Mouse (Mus musculus) lung, adult 18-20 months (tissue): ENCODE data around the gene Dusp13.

Experiments
- DNase-seq, 2 experiments: peaks; one replicate each; pipeline ENCODE4 v3.0.0; 2022; ENCODE audit warnings: mixed read lengths in 2 of 2

The Dusp13 gene

DNA sequence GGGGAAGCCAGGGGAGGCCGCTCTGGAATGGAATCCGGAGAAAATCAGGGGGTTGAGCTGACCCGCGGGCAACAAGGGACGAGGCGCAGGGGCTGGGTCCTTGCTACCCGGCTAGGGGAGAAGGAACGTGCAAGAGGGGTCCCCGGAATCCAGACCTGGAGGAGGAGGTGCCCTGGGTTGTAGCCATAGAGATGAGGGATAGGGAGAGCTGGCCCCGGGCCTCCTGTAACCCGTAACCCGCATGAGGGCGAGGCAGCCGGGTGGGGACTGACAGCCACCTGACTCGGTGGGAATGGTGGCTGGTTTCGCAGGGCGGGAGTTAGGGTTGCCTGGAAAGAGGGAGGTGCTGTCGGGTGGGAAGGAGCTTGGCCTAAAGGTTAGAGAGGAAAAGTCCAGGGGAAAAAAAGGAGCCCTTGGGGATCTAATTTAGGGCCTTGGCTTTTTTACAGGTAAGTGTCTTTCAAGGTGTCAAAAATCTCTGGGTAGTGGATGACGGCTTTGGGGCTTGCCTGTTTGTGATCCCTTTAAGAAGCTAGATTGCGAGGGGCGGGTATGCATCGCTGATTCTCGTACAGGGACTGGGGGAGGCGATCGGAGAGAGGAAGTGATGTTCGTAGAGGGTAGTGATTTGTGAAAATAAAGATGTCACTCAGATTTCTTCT is at the start of gene Dusp13:
Gene Dusp13, minus strand, starts transcription at position 301 of the 662 bp plus-strand sequence.
- peak; percentile 76 to 82 for DNase-seq

DNA sequence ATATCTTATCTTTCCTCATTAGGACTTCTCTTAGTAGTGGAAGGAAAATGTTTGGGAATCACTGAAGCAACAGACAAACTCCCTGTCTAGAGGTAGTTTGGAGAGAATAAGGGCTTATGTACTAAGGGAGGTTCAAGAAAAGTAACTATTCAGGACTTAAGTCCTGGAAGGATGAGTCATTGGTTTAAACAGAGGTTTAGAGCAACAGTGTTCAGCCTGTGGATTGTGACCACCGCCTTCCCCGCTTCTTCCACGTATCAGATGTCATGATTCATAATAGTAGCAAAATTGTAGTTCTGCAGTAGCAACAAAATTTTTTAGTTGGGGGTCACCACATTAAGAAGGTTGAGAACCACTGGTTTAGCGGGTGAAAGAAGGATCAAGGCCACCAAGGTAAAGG is 49.7 kb upstream of the Dusp13 start:
- no peak for DNase-seq

DNA sequence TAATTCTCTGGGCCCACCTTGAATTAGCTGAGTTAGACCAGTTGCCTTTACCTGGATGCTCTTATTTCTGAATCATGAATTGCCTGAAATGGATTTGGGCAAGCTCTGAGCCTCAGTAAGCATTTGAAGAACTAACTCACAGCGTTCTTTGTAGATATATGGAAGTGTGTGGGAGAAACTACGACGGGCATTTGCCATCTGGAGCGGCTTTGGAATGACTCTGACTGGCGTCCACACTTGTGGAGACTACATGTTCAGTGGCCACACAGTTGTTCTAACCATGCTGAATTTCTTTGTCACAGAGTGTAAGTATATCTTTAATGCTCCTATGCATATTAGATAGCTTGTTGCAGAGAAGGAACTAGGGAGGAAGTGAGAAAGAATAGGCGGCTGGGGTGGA is 41.3 kb upstream of the Dusp13 start:
- DNase-seq: no peak

DNA sequence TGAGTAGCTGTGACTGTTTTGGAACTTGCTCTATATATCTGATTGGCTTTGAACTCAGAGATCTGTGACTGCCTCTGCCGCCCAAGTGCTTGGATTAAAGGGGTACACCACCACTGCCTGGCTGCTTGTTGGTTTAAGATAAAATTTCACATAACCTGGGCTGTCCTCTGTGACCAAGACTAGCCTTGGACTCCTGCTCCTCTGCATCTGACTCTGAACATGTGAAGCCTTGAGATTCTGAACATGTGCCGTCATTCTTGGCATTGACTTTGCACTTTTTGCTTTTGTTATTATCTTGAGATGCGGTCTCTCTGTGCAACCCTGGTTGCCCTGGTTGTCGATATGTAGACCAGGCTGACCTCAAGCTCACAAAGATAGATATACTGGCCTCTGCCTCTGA is 40.7 kb upstream of the Dusp13 start:
- no peak for DNase-seq

DNA sequence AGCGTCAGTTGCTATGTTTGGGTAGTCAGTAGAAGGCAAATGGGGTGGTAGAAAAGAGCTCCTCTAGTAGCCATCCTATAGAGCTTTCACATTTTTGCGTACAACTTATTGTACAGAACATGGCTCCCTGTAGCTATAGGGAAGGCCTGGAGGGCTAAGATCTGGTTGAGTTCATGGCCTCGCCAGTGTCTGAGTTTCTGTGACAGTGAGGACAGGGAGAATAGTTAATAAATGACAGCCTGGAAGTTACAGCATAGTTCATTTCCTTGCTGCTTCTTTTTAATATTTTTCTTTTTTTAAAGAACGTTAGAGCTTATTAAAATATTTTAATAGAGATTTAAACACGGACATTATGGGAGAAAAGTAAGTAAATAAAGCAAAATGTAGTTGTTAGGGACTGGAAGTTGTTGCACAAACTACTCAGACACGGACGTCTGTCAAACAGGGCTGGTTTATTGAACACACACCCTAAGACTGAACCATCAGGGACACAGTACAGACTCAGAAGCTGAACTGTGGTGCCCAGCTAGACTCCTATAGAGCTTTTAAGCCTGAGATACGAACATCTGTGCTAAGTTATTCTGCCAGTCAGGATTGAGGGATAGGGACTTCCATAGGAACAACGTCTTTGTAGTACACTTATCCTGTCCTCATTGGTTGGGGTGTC is 39.7 kb upstream of the Dusp13 start:
- DNase-seq: no peak

DNA sequence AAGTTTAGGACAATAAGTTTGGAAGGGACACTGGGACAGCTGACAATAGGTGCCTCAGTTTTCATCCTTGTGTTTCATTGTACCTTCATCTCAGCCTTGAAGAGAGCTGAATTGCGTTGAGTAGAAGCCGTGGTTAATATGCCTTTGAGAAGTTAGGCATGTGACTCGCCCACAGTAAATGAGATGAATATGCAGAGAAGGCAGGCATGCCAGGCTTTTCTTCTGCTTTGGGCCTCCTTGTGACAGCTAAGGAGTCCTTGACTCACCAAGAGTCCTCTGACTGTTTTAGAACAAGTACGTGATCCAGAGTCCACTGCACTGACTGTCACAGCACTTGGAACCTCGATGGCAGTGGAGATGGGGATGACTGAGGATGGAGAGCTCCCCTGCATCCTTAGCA is 37.1 kb upstream of the Dusp13 start:
- DNase-seq: no peak

DNA sequence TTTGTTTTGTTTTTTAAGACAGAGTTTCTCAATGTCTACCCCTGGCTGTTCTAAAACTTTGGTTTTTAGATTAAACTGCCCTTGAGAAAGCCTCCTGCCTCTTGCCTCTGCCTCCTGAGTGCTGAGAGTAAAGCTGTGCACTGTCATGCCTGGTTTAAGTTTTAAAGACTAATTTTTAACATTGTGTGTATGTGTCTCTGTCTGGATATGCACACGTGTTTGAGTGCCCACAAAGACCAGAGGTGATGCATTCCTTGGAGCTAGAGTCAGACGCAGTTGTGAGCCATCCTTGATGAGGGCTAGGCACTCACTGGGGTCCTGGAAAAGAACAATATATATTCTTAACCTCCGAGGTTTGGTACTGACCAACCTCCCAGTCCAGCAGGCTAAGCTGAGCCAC is 36.4 kb upstream of the Dusp13 start:
- no peak for DNase-seq

DNA sequence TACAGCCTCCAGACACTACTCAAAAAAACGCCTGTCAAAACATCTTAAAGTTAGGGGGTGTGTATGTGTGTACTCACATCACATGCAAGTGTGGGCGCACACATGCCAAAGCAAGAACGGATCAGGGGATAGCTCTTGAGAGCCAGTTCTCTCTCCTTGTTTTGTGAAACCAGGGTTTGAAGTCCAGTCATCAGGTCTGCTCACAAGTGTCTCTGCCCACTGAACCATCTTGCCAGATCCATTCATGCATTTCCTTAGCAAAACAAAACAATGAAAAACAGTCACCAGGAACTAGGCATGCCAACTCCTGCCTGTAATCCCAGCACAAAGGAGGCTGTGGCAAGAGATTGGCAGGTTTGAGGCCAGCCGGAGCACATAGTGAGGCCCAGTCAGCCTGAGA is 35.5 kb upstream of the Dusp13 start:
- no peak for DNase-seq

DNA sequence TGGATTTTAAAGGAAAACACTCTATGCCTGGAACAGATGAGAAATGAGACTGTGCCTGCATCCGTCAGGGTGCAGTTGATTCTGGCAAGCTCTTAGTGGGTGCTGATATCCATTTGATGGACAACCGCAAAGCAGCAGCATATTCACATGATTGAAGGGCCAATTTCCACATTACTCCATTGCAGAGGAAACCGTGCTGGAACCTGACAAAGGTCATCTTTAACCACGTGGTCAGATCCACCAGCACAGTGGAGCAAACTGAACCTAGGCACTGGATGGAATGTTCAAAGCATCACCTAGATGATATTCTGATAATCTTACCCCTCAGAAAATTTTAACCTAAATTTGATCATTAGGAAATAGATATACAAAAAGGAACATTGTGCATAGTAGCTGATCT is 25.2 kb upstream of the Dusp13 start:
- no peak for DNase-seq

DNA sequence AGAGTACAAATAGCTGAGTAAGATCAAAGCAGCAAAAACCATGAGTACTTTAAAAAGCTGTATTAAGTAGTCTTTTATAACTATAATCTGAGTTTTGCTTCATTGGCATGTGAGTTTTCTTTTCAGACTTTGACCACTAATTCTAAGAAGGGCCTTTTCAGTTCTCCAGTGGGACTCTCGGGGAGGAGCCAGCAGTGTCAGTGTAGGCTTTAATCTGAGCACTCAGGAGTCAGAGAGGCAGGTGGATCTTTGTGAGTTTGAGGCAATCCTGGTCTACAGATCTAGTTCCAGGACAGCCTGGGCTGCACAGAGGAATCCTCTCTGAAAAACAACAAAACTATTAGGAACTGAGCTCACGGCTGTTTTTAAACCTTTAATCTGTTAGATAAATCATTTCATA is 23.0 kb upstream of the Dusp13 start:
- no peak for DNase-seq

DNA sequence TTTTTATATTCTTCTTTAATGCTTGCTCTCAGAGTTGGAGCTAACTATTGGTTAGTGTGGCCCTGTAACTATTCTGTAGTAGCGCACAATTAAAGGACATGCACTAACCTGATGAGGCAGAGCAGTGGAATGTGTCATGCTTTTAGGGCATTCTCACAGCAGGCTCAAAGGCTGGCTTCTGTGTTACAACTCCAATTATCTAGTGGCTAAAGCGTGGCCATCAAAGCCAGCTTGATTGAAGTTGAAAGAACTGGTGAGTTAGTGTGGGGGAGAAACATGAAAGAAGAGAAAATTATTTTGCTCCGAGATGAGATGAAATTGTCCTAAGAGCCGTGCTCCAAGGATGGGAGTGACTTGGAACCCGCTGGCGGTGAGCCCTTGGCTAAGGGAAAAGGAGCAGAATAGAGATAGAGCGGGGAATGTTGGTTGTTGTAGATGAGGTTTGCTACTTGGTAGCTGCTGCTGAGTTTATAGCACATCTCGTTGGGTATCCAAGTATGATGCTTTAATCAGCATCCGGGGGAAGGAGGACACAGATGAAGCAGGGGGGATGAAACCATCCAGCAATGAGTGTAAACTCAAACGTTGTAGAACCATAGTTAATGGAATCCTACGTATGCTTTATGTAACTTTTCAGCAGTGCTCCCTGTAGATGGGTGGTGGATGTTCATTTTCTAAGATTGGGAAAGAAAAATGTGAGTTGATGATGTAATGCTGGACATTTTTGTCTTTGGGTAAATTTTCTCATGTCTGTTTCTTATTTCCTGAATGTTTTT is 21.7 kb upstream of the Dusp13 start:
- no peak for DNase-seq

DNA sequence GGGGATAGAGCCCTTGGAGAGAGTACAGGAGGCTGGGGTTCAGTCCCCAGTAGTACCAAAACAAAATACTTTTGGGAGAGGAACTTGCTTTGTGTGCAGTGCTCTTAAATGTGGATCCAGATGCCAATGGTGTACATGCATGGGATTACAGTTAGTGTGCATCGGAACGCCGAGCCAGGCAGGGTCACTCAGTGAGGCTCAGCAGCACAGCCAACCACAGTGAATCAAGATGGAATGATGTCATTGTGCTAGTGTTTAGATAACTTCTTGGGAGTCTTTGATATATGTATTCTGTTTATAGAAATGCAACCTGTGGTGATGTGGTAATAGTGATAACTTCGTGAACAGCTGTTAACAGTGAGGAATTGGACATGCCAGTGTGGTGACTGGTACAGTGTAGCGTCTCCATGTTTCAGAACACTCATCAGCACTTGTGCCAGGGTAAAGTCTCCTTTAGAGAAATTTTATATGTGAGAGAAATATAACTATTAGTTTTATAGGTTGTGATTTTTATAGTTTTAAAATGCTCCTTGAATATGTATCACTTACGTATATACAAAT is 15.5 kb upstream of the Dusp13 start:
- no peak for DNase-seq

DNA sequence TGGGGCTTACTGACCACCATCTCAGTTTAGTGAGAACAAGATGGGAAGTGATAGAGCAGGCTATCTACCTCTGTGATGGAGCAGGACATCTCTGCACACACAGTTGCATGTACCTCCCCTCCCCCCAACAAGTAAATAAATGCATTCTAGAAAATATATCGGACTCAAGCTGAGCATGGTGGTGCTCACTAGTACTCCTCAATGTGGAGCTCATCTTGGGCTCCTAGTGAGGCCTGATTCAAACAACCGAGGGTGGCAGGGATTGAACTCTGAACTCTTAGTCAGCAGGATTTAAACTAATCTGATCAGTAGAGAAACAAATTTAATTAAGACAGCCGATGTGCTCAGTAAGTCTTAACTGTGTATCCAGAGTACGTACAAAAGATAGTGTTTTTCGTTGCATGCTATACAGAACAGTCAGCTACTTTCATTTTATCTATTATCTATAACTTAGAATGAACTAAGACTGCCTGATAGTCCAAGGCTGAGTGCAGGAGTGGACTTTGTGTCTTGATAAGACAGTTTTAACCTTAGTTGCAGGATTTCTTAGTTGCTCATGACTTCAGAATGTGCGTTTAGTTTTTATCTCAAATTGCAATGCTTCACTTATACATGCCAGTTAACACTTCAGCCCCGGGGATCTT is 14.9 kb upstream of the Dusp13 start:
- DNase-seq: no peak

DNA sequence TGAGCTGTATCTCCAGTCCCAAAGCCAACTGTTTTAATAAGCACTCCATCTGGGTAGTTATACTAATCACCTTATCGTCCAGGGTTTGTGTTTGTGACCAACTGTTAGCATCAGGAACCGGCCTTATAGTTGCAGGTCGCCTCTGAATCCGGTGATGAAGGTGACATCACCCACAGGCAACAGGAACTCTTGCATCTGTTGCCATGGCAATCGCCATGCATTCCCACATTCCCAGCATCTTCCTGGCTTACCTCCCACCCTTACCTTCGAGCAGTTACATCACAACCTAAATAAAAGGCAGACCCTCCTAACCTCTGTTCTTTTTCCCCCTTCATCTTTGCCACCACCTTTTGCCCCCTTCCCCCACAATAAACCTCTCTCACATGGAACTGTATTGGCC is 13.7 kb upstream of the Dusp13 start:
- DNase-seq: no peak

DNA sequence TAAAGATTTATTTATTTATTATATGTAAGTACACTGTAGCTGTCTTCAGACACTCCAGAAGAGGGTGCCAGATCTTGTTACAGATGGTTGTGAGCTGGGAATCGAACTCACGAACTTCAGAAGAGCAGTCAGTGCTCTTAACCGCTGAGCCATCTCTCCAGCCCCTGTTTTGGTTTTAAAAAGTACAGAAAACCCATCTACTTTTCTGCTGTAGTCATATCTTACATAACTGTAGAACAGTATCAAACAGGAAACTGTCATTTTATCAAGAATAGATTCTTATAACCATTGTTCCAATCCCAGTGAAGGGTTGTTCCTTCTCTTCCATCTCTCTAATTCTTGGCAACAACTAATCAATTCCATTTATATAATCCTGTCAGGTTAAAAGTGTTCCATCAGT is 12.8 kb upstream of the Dusp13 start:
- DNase-seq: no peak

DNA sequence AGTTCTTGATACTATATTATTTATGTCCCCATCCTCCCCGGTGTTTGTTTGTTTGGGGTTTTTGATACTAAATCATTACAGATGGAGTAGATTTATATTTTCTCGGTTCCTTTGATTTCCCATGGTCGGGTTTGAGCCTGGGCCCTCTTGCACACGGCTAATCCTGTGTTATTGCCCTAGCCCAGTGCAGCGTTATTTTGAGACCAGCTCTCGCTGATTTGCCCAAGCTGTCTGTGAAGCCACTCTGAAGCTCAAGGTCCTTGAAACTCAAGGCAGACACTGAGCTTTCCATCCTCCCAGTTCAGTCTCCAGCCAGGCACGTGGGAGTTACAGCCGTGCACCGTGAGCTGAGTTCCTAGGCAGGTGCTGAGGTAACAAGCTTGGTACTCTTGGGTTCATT is 10.6 kb upstream of the Dusp13 start:
- no peak for DNase-seq

DNA sequence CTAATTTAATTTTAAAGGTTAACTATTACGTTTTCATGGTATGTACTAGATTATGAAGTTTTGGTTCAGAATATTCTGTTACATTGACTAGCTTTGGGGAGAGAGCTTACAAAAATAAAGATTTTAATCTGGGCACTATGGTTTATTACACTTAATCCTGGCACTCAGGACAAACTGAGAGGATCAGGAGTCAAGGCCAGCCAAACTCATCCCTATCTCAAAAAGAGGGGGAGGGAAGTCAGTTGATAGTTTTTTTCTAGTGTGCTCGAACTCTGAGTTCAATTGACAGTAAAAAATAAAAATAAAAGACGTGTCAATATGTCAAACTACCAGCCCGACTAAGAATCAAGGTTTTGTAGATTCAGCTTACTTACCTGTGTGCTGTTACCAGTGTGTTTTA is 2.4 kb upstream of the Dusp13 start:
- DNase-seq: no peak

DNA sequence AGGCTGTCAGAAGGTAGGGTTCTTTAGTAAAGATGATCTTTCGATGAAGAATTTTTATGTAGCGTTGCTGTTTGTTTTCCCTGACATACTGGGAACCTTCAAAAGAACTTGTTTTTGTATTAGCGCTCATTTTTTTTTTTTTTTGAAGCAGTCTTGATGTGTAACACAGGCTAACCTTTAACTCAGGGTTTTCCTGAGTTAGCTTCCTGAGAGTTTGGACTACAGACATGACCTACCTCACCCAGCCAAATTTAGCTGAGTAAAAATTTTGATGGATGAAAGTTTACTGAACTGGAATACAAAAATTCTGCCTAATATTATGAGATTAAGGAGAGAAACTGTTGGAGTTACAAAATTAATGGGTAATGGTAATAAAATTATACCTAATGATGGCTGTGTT is 1.4 kb upstream of the Dusp13 start:
- DNase-seq: no peak

DNA sequence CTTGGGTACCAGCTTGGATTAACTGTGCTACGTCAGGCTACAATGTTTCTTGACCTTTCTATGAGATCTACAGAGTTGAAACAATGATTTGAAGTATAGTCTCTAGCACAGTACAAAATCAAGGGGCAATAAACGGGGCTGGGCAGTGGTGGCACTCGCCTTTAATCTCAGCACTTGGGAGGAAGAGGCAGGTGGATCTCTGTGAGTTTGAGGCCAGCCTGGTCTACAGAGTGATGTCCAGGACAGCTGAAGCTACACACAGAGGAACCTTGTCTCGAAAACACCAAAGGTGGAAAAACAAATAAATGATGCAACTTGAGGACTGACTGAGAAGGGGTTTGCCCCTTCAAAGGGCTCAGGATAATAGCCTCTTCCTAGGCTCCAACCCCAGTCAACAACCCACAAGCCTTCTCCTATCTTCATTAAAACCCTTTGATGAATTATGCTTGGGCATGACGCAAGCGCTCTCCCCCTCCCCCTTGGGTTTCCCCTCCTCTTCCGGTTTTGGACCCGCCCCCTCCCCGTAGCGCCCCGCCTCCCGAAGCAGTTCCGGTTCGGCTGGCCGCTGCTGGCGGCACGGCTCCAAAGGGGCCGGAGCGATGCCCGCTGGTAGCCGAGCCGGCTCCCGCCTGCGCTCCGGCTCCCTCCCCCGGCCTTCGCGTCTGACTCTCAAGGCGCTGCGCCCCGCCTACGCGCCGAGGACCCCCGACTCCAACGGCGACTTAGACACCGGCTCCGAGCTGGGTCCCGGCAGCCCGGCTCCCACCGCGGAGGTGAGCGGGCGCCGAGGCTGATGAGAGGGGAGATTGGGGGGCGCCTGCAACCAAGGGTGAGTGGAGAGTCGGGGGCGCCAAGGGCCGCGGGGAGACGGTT is 737 bp downstream of the Dusp13 start, which contains the start of gene Samd8:
Gene Samd8, plus strand, starts transcription at position 524 of the 873 bp plus-strand sequence.
- peak; percentile 81 to 83 for DNase-seq

DNA sequence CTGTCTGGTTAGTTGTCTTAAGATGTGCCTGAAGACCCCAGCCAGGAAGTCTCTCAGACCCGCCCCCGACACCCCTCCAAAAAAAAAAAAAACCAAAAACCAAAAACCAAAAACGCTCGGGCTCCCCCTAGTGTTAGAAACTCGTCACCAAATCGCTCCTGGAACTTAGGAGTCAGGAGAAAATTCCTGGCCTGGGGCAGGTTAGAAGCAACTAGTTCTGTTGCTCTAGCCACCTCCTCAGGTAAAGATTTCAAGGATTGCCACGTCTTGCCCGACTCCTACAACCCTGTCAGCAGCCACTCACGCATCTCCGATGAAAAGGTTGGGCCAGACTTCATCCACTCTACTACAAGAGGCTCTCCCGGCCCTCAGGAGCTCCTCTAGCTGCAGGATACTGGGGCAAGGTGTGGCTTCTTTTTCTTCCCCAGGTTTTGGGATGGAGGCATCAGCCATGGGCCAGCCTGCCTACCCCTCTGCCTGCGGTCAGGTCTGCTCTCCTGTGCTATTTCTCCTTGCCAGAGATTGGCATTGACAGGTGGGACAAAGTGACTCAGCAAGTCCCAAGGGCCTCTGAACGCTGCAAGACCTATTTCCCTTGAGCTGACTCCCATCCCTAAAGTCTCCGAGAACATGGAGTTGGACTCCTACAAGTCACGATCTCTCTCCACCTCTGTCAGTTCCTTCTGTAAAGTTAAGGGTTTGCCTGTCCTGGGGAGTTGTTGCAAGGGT is 2.7 kb downstream of the Dusp13 start:
- peak in 1 of 2 experiments; percentile 58 for DNase-seq

DNA sequence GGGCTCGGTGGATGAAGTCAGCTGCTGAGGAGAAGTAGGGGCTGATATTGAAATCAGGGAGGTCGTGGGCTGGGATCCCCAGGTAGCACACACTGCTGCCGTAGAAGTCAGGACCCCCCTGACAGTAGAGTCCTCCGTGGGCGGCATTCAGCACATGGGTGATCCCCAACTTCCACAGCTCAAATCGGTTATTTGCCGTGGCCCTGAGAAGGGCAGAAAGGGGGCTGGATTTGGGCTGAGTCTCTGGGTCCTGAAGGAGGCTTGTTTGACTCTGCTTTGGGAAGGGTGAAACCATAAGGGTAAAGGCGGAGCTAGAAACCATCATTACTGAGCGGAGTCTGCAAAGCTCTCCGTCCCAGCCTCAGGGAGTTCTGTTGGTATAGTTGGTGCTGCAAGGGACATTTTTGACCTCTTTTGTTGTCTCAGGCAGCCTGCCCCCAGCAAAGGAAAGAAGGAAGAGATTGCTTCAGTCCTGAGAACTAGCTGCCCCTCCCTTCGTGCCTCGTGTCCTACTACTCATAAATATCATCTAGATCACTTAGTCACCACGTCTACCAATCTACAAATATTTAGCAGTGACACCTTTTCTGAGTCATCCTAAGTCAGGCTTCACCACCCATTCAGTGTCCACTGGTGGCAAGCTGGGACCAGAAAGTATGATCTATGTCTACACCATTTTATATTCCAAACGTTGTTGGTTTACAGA is 3.4 kb downstream of the Dusp13 start:
- no peak for DNase-seq
